Mouse (Mus musculus) small intestine, adult 2 months (tissue): ENCODE results near the gene Hoxc5.

Experiments
- CTCF ChIP-seq: fragments of 200-500 bp; IDR thresholded peaks from 2 replicates; pipeline ENCODE4 v1.5.1; 2012; ENCODE audit warnings: low read depth, mild to moderate bottlenecking, control low read depth, inconsistent platforms, low read length, moderate library complexity, mixed read lengths; ENCODE audit not compliant: insufficient replicate concordance, insufficient read length; ENCODE audit errors: extremely low read depth
- POLR2A ChIP-seq: fragments of 200-500 bp; IDR thresholded peaks from 2 replicates; pipeline ENCODE4 v1.6.1; 2012; ENCODE audit warnings: low read depth, mild to moderate bottlenecking, control low read depth, inconsistent platforms, low read length, moderate library complexity

- TF ChIP-seq CTCF (no peak), POLR2A (no peak)
Measured at GRCm38 (mm10) chr15:102975688-102976111, 8.5 kb downstream of the Hoxc5 start.
